Mouse (Mus musculus) spleen, postnatal 14 days (tissue): ENCODE results near the gene C2cd2.
"Not testable (repeated sequence)": the region's sequence is repeated elsewhere in the genome, so short reads cannot be mapped to it uniquely, and the experiment has no call there.

Experiments
- DNase-seq, 2 experiments: peaks; one replicate each; pipeline ENCODE4 v3.0.0; 2021 to 2022; ENCODE audit warnings: low spot score in 2 of 2

Gene C2cd2

GRCm38 (mm10) chr16:97962151-97962948 is at the start of gene C2cd2, which contains the start of gene Zbtb21:
C2cd2 (minus strand) TSS chr16:97962598.
Zbtb21 (minus strand) TSS chr16:97962622.
- DNase-seq = peak; percentile 89

GRCm38 (mm10) chr16:97997383-97997731 is 35.0 kb upstream of the C2cd2 start:
- DNase-seq = not testable (repeated sequence)

- peak; percentile 65 to 79 for DNase-seq
Observed at GRCm38 (mm10) chr16:97996616-97997382, 34.4 kb upstream of the C2cd2 start, which contains the start of gene B230307C23Rik. B230307C23Rik (plus strand) TSS chr16:97997315.

GRCm38 (mm10) chr16:97995849-97996615 is 33.6 kb upstream of the C2cd2 start:
- DNase-seq = no peak

- not testable (repeated sequence) for DNase-seq
Observed at GRCm38 (mm10) chr16:97992477-97992876, 30.1 kb upstream of the C2cd2 start.

GRCm38 (mm10) chr16:97991517-97991916 is 29.1 kb upstream of the C2cd2 start:
- no peak for DNase-seq

GRCm38 (mm10) chr16:97984589-97984988 is 22.2 kb upstream of the C2cd2 start:
- no peak for DNase-seq

- no peak for DNase-seq
Observed at GRCm38 (mm10) chr16:97981362-97981761, 19.0 kb upstream of the C2cd2 start.

GRCm38 (mm10) chr16:97977722-97978121 is 15.3 kb upstream of the C2cd2 start:
- DNase-seq = no peak

- no peak for DNase-seq
Observed at GRCm38 (mm10) chr16:97977277-97977676, 14.9 kb upstream of the C2cd2 start.

- DNase-seq = no peak
Observed at GRCm38 (mm10) chr16:97963956-97964540, 1.6 kb upstream of the C2cd2 start.

GRCm38 (mm10) chr16:97961381-97962150 is 832 bp downstream of the C2cd2 start:
- no peak for DNase-seq

GRCm38 (mm10) chr16:97960348-97960747 is 2.0 kb downstream of the C2cd2 start:
- DNase-seq = no peak

GRCm38 (mm10) chr16:97958401-97958973 is 3.9 kb downstream of the C2cd2 start:
- no peak for DNase-seq

GRCm38 (mm10) chr16:97957626-97958025 is 4.8 kb downstream of the C2cd2 start:
- DNase-seq = no peak

- DNase-seq = no peak
Observed at GRCm38 (mm10) chr16:97956011-97956410, 6.4 kb downstream of the C2cd2 start.

GRCm38 (mm10) chr16:97953300-97953699 is 9.1 kb downstream of the C2cd2 start:
- no peak for DNase-seq

GRCm38 (mm10) chr16:97952801-97953200 is 9.6 kb downstream of the C2cd2 start:
- no peak for DNase-seq

- no peak for DNase-seq
Observed at GRCm38 (mm10) chr16:97952371-97952770, 10.0 kb downstream of the C2cd2 start.

GRCm38 (mm10) chr16:97950061-97950460 is 12.3 kb downstream of the C2cd2 start:
- no peak for DNase-seq

GRCm38 (mm10) chr16:97948836-97949235 is 13.6 kb downstream of the C2cd2 start:
- no peak for DNase-seq
